Mouse (Mus musculus) erythroblast, adult 5-6 weeks (primary cell): ENCODE results near the gene Nat8l. TPM values are rescaled to one million over a fixed set of nuclear protein-coding genes. Genes with fewer than 3 reads are reported as not detected.
"Not testable (repeated sequence)": the region's sequence is repeated elsewhere in the genome, so short reads cannot be mapped to it uniquely, and the experiment has no call there.

Experiments
- ATAC-seq: replicated peaks from 2 replicates; pipeline ENCODE4 v1.8.0; 2016; ENCODE audit warnings: moderate number of reproducible peaks, mild to moderate bottlenecking, moderate TSS enrichment, inconsistent platforms; ENCODE audit not compliant: poor library complexity, low FRiP score, severe bottlenecking
- total RNA-seq, 2 experiments: library from RNA; stranded (forward) in 1 of 2; stranded (reverse) in 1 of 2; fragments of 150-400 nt in 1 of 2; fragments of 200-764, 138-1000 nt in 1 of 2; gene quantifications; 2 replicates each; pipeline versions ENCODE4 v1.2.3 to v1.2.4; 2015 to 2017; ENCODE audit warnings: low replicate concordance in 2 of 2

Gene Nat8l
- total RNA-seq (2015; ENCODE audit: low replicate concordance) (0.58 and 2.3 TPM in 2 replicates), total RNA-seq (2017; ENCODE audit: low replicate concordance) (0.42 and 0.68 TPM in 2 replicates)

DNA sequence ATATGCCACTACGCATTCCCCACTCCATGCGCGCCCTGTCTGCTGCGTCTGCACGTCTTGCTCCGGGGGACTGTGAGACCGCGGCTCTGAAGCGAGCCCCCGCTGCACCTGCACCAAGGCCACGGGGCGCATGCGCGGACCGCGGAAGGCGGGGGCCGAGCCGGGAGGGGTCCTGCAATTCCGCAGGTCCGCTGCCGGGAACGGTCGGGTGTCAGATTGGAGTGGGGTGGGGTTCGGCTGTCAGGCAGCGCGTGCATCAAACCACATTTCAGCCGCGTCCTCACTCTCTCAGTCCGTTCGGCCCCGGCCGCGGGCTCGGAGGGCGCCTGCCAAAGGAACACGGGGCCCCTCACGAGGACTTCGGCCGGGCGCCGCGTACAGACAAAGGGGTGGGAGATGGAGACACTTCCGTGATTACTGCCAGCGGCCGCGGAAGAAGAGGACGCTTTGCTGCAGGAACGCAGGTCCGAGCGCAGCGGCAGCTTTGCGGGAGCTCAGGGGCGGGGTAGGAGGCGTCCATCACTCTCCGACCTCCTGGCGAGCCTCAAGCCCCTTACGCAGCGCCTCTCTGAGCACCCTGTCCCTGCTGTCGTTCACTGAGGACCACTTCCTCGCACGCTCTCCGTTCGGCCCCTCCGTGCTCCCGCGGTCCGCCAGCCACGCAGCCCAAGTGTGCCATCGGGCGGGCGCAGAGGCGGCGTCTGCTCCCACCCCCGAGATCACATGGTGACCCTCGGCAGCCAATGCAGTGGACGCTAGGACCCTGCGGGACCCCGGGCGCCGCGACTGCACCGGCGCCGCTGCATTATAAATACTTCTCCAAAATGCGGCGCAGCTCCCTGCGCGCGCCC lies at the start of gene Nat8l:
Gene Nat8l, plus strand, starts transcription at position 142 of the 851 bp plus-strand sequence.
- ATAC-seq, result no peak

DNA sequence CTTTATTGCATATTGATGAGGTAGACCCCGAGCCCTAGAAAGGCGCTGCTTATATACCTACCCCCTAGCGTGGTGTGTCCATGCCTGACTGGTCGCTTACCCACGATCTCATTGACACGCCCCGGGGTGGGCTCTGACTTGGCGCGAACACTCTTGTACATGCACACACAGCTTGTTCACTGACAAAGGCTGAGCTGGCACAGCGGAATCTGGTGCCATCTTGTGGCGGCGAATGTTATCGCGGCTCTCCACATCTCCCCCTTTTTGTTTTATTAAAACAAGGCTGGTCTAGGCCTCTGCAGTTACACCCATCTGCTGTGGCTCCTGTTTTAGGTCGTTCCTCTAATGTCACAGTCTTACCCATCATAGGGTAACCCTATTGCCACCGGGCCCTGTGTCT lies 48.7 kb upstream of the Nat8l start:
- not testable (repeated sequence) for ATAC-seq

DNA sequence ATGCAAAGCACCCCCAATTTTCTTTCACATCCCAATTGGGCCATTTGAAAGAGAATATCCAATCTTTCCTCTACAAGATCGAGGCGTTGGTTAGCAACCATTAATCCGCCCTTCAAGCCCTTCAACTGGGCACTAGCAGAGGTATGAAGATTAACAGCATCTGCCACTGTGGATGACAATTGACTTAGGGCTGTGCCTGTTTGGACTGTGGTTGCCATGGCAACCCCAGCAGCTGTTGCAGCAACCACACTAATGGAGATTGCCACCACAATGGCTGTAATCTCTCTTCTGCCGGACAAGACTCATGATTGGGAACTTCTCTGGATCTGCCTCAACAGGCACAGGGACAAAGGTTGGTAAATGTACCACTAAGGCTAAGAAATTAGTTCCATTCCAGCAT lies 47.5 kb upstream of the Nat8l start:
- ATAC-seq, result no peak

DNA sequence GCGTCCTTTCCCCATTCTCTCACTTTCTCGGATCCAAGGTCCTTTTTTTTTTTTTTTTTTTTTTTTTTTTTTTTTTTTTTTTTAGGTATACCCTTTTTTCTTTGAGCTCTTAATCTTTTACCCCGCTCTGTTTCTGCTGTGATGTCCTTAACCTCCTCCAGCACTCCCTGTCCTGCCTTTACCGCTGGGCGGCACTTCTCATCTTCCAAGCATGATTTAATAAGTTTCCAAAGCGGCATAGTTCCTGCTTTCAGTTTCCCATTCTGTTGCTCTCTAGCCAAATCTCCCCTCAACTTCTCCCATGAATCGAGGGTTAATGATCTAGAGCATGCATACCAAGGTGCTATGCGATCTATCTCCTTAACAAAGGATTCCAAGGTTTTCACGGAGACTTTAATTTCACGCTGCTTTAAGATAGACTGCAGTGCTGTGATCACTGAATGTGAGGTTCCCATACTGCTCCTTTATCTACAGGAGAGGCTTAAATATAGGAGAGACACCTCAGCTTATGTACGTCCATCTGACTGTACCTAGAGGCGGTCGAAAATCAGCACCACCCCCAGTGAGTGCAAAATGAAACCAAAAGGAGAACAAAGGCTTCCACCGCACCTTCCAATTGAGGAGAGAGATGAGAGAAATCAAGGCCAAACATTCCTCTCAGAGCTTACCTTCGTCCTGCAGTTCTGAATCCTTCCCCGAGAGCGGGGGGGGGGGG lies 42.2 kb upstream of the Nat8l start:
- ATAC-seq, result no peak

DNA sequence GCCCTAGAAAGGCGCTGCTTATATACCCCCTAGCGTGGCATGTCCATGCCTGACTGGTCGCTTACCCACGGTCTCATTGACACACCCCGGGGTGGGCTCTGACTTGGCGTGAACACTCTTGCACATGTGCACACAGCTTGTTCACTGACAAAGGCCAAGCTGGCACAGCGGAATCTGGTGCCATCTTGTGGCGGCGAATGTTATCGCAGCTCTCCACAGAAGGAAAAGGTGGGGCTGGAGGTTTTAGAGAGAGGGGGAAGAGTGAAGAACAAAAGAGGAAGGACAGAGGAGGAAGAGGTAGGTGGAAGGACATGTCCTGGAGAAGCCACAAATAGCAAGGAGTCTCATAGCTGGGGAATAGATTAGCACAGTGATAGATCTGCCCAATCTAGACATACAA lies 41.4 kb upstream of the Nat8l start:
- ATAC-seq, result peak; percentile 55

DNA sequence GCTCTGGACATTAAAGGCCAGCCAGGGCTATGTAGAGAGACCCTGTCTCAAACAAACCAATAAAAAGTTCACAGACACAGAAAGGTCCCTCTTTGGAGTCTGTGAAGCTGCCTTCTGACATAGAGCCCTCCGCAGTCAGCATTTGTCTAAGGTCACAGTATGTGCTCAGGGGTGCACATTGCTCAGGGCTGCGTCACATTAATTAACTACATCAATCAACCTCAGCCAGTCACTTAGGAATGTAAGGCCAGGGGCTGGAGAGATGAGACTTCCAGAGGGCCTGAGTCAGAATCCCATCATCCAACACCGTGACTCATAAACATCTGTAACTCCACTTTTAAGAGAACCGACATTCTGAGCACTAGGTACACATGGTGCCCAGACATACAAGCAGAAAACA lies 39.9 kb upstream of the Nat8l start:
- ATAC-seq, result no peak

DNA sequence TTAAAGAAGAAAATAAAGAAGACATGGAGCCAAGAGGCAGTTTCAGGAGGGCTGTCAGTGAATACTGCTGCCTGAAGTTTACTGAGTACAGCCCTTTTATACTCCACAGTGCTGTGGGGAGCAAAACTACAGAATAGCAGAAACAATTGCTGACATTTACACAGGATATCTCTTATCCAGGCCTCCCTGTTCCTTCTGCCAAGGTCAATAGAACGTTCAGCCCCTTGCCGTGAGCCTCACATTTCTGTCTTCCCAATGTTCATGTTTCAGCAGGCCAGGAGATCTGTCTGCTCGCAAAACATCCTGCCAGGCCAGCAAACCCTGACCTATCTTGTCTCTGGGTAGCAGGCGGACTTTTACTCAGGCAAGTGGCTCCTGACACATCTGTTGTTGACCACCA lies 36.4 kb upstream of the Nat8l start:
- no peak for ATAC-seq

DNA sequence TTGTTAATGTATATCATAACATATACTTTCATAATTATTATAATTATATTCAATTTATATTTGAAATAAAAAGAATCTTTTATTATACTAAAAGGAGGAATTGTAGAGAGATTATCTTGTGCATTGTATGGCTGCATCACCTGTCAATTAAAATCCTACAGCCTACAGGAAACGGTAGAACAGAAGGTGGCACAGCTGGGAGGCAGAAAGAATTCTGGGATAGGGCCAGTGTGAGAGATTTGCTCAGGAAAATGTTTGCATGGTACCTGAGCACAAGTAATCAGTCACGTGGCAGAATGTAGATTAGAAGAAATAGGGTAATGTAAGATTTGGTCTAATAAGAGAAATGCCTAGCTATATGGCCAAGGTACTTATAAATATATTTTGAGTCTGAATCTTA lies 21.0 kb upstream of the Nat8l start:
- no peak for ATAC-seq

DNA sequence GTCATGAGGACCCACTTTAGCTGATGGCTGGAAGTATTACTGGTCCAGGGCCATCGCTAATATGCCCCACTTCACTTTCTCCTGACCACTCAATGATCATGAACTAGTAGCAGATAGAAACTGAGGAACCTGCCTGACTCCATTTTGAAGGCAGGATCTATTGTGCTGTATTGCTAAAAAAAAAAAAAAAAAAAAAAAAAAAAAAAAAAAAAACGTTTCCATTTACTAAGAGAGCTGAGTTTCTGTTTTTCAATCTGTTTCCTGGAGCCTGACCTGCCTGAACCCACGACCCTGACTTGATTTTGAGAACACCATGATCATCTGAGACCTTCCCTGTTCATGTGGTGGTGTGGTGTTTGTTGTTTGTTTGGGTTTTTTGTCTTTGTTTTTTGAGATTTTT lies 19.5 kb upstream of the Nat8l start:
- ATAC-seq, result no peak

DNA sequence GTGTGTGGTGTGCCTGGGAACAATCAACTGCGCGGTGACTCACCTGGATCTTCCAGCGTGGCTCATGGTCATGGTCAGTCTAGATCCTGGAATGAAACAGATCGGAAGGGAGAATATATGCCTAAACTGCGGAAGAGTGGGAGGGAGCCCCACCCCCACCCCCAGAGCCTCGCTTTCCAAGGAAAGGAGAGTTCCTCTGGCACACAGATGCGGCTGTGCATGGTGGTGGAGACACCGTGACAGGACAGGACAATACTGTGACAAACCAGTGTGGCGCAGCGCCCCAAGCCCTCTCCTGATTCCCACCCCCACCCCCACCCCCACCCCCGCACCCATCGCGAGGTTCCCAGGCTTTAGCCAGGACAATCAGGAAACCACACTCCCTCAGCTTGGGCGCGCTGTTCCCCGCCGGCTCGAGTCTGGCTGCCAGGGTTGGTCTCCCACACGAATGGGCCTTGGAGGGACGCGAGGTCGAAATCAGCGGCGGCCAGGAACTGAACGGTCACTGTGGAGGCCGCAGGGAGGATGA lies 13.0 kb upstream of the Nat8l start:
- no peak for ATAC-seq

DNA sequence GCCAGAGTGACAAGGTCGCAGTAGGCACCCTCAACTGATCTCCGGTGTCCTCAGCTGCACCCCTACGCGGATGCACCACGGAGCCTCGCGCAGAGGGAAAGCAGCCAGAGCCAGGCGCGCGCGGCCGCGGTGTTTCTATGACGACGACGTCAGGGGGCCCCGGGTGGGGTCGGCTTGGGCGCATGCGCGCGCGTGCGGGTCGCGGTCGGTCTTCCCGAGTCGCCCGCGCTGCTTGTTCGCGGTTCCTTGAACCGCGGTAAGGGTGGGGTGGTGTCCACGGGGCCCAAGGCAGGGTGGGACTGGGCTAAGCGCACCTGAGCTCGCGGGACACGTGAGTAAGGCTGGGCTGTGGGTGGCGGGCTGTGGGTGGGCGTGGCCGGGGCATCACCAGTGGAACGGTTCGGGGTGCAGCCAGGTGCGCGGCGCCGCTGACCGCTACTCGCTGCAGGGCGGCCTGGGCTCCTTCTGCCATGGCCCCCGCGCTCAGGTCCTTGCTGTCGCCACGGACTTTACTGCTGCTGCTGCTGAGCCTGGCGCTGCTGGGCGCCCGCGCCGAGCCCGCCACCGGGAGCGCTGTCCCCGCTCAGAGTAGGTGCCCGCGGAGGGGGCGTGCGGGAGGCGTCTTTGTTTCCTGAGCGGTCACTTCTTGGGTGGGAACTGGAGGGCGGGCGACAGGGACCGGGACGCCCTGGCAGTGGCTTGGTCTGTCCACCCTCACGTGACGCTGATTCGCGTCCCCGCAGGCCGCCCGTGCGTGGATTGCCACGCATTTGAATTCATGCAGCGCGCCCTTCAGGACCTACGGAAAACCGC lies 12.3 kb upstream of the Nat8l start, which contains the start of gene Gm1673:
Gene Gm1673, plus strand, starts transcription at position 125 of the 813 bp plus-strand sequence.
- no peak for ATAC-seq

DNA sequence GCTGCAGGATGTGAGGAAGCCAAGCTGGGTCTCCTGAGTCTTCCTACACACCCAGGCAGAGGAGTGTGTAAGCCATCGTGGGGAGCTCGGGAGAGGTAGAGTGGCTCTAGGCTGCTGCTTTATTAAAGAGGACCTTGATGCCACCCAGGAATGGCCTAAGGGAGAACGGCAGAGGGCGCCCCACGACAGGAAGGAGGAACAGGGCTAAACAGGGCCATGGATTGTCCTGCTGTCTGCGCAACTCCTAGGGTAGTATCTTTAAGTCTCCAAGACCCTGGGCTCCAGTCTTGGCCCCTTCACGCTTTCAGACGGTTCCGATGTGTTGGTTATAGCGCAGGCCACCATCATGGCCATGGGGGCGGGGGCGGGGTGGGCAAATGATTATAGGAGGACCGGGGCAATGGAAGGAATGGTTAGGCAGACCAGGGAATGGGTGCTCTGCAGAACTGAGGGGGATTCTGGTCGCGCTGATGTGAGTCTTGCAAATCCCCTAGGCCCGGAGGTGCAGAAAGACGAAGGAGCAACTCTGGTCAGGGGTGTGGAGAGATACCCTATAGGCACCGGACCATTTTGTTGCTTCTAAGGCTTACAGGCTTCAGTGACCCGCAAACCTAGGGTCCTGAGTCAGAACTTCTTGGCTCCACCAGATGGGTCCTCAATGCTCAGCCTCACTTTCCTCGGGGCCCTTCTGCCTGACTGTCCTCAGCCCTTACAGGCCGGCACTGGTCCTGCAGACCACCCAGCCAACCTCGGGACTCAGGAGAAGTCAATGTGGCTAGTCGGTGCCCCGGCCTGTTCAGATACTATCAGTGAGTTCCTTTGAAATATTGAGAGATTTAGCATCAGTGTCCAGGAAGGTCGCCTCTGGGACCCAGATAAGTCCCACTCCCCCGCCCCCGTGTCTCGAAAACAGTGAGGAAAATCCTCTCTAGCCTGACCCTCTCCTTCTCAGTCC lies 836 bp upstream of the Nat8l start:
- ATAC-seq, result no peak; the same call in 1 of the 2 replicates

DNA sequence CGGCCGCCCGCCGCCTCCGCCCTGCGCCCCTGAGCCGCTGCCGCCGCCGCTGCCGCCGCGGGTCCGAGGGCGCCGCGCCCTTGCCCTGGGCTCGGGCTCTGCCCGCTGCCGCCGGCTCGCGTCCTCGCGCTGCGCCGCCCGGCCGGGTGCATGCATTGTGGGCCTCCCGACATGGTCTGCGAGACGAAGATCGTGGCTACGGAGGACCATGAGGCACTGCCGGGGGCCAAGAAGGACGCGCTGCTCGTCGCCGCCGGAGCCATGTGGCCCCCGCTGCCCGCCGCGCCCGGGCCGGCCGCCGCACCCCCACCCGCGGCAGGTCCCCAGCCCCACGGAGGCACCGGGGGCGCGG lies 886 bp downstream of the Nat8l start:
- no peak for ATAC-seq

DNA sequence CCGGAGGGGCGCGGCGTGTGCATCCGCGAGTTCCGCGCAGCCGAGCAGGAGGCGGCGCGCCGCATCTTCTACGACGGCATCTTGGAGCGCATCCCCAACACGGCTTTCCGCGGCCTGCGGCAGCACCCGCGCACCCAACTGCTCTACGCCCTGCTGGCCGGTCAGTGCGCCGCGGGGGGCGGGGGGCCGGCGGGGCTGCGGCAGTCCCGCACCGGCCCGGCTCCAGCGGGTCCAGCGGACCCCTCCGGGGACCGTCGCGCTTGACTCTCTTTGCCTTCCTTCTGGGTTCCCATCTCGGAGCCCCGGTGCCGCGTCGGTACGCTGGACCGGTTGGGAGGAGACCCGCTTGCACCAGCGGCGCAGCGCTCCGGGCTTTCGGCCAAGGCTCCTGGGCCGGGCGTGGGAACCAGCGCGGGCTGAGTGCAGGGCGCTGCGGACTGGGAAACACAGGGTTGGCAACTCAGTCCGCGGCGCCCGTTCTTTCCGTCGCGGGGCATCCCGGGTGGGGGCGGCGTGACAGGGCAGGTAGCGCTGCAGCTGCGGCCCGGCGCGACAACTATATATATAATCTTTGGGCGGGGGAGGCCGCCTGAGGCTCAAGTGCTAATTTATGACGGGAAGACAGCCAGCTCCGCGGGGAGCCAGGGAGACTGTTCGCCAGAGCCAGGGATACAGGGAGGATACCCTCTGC lies 1.4 kb downstream of the Nat8l start:
- no peak for ATAC-seq

DNA sequence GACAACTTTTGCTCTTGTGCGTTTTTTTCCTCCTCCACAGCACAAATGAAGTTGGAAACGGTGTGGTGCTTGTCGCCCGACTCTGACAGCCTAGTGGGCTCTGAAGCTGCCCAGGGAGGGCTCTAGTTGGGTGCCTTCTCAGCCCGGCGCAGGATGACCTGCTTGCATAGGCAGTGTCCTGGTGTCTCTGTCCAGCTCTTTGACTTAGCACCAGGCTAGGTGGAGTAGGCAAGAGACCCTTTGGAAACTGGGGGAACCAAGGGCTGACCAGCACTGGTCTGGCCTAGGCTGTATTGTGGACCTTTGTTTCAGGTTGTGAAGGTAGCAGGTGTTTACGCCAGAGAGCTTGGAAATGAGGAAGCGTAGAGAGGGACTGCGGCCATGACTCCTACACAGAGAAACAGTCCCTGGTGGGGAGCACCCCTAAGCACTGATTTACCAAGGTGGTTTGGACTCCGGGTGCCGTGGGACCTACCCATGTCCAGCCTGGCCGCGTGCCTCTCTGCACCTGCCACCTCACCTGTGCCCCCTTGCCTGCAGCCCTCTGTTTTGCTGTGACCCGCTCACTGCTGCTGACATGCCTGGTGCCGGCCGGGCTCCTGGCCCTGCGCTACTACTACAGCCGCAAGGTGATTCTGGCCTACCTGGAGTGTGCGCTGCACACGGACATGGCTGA lies 2.2 kb downstream of the Nat8l start:
- no peak for ATAC-seq

DNA sequence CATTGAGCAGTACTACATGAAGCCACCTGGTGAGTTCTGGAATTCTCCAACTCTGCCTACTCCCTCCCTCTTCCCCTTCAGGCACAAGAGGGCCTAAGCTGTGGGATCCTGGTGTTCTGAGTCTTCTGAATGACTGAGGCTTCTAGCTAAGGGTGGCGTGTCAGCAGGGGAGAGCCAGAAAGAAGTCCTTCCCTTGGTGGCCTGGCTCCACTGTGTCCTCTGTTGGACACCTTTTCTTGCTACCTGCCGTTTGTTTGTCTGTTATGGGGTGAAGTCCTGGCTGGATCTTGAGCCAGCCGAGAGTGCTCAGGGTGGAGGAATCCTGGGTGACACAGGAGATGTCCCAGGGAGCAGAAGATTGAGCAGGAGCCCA lies 2.7 kb downstream of the Nat8l start:
- ATAC-seq, result no peak

DNA sequence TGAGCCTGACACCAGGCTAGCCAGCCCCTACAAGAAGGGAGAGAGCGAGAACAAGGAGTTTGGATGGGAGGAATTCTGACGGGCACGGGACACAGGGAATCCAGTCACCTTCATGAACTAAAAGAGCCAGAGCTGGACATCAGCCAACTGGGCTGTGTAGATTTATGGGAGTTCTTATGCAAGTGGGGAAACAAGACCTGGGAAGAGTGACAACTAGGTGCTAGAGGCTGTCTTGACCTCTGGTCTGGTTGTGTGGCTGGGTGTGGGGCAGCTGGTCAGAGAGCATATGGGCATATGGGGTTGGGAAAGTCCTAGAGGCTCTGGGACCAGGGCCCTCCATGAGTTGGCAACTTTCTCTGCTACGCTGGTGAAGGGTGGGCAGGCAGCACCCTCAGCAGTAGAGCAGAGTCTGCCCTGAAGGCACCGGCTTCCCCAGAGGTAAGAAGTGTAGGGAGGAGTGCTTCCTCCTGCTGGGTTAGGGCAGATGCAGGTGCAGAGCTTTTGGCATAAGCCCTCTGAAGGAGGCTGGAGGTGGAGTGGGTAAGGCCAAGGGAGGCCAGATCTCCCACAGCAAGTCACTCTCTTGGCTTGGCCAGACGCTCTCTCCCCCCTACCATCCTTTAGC lies 3.8 kb downstream of the Nat8l start:
- no peak for ATAC-seq

DNA sequence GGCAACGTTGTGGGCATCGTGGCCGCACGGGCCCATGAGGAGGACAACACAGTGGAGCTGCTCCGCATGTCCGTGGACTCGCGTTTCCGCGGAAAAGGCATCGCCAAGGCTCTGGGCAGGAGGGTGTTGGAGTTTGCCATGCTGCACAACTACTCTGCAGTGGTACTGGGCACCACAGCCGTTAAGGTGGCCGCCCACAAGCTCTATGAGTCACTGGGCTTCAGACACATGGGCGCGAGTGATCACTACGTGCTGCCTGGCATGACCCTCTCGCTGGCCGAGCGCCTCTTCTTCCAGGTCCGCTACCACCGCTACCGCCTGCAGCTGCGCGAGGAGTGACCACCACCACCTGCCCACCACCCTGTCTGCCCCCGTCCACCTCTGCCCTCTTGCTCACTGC lies 5.0 kb downstream of the Nat8l start:
- ATAC-seq, result no peak
